Mouse (Mus musculus) heart, embryonic 10.5 days (tissue): ENCODE data around the gene Mgat3. TPM values are rescaled to one million over a fixed set of nuclear protein-coding genes. Genes with fewer than 3 reads are reported as not detected.

ENCODE experiments used
- DNase-seq: peaks from one replicate; pipeline ENCODE4 v3.0.0-alpha.2; 2017; ENCODE audit warnings: low spot score
- H3K27ac ChIP-seq: fragments of 300-500 bp; sonication (generic); 2 replicates; pipeline ENCODE4 v1.5.1; 2016; ENCODE audit warnings: mild to moderate bottlenecking
- H3K27me3 ChIP-seq: fragments of 300-500 bp; sonication (generic); 2 replicates; pipeline ENCODE4 v1.6.1; 2016; ENCODE audit warnings: mild to moderate bottlenecking; ENCODE audit not compliant: poor library complexity, insufficient read depth, severe bottlenecking
- H3K36me3 ChIP-seq: fragments of 300-500 bp; sonication (generic); 2 replicates; pipeline ENCODE4 v1.6.1; 2016; ENCODE audit warnings: mild to moderate bottlenecking, moderate library complexity
- H3K4me1 ChIP-seq: fragments of 300-500 bp; sonication (generic); 2 replicates; pipeline ENCODE4 v1.6.1; 2016; ENCODE audit warnings: mild to moderate bottlenecking
- H3K4me3 ChIP-seq: fragments of 300-500 bp; sonication (generic); 2 replicates; pipeline ENCODE4 v1.5.1; 2016; ENCODE audit warnings: mild to moderate bottlenecking, moderate library complexity
- H3K9me3 ChIP-seq: fragments of 300-500 bp; sonication (generic); 2 replicates; pipeline ENCODE4 v1.6.1; 2016; ENCODE audit warnings: mild to moderate bottlenecking, moderate library complexity
- WGBS: fragments of 180-500 bp; shearing (Covaris S2); methylation state at CpG from one replicate; pipeline ENCODE4 v1.1.7; 2016; 5-methylcytosine and 5-hydroxymethylcytosine counted together
- polyA plus RNA-seq: library from polyadenylated mRNA; unstranded; fragments of >200 nt; fragmentation: Nextera tagmentation; extraction: Ambion mirVana; gene quantifications from 2 replicates; pipeline ENCODE4 v1.2.1, GENCODE M21; 2016

The Mgat3 gene
- polyA plus RNA-seq, 1 experiment from 2014 or later, result 2.8 TPM

- Histone ChIP-seq H3K36me3 (0 out of 2 replicates have a peak, but pooled peaks cover 2% of the 10 kb centered on the region), H3K4me3 (no peak overlapping the region), H3K27me3 (peaks cover 12% of the 10 kb centered on the region; the same call in 1 of the 2 replicates), H3K4me1 (peaks cover 19% of the 10 kb centered on the region; the same call in 1 of the 2 replicates), H3K27ac (no peak overlapping the region), H3K9me3 (no peaks in the 10 kb centered on the region)
- no peak for DNase-seq
- 66% methylated on average over 7 of the region's 7 CpGs for WGBS
These were observed 19.3 kb downstream of the Mgat3 start for GRCm38 (mm10) chr15:80192847-80193246.

GRCm38 (mm10) chr15:80199556-80199955, 26.0 kb downstream of the Mgat3 start:
- Histone ChIP-seq H3K4me3 (no peak overlapping the region), H3K36me3 (0 out of 2 replicates have a peak, but pooled peaks cover 2% of the 10 kb centered on the region), H3K27ac (no peak overlapping the region), H3K27me3 (no peaks in the 10 kb centered on the region), H3K4me1 (no peaks in the 10 kb centered on the region; the same call in 1 of the 2 replicates), H3K9me3 (no peaks in the 10 kb centered on the region)
- no peak for DNase-seq
- 83% methylated on average over 2 of the region's 2 CpGs for WGBS

GRCm38 (mm10) chr15:80202111-80202775, 28.7 kb downstream of the Mgat3 start:
- DNase-seq, result no peak
- WGBS, result 72% methylated on average over 6 of the region's 6 CpGs
- Histone ChIP-seq H3K27ac (no peak overlapping the region), H3K27me3 (no peaks in the 10 kb centered on the region), H3K36me3 (0 out of 2 replicates have a peak, but pooled peaks cover 1% of the 10 kb centered on the region), H3K9me3 (no peaks in the 10 kb centered on the region), H3K4me1 (no peaks in the 10 kb centered on the region; the same call in none of the 2 replicates), H3K4me3 (no peak overlapping the region)

- 31% methylated on average over 4 of the region's 4 CpGs for WGBS
- Histone ChIP-seq H3K27me3 (no peaks in the 10 kb centered on the region), H3K4me3 (no peak overlapping the region), H3K4me1 (no peaks in the 10 kb centered on the region; the same call in none of the 2 replicates), H3K36me3 (no peaks in the 10 kb centered on the region), H3K27ac (no peak overlapping the region), H3K9me3 (no peaks in the 10 kb centered on the region)
- no peak for DNase-seq
These were observed 29.9 kb downstream of the Mgat3 start for GRCm38 (mm10) chr15:80203406-80203805.

- Histone ChIP-seq H3K27ac (no peak overlapping the region), H3K36me3 (no peaks in the 10 kb centered on the region; the same call in none of the 2 replicates), H3K4me1 (no peaks in the 10 kb centered on the region; the same call in none of the 2 replicates), H3K9me3 (no peaks in the 10 kb centered on the region), H3K27me3 (no peaks in the 10 kb centered on the region), H3K4me3 (no peak overlapping the region)
- DNase-seq, result no peak
- WGBS, result 82% methylated on average over 3 of the region's 3 CpGs
These were observed 32.6 kb downstream of the Mgat3 start for GRCm38 (mm10) chr15:80206057-80206565.

GRCm38 (mm10) chr15:80208446-80208845, 34.9 kb downstream of the Mgat3 start:
- Histone ChIP-seq H3K27me3 (peaks cover 5% of the 10 kb centered on the region), H3K9me3 (no peaks in the 10 kb centered on the region), H3K36me3 (peaks cover 3% of the 10 kb centered on the region), H3K4me3 (no peak overlapping the region), H3K4me1 (no peaks in the 10 kb centered on the region; the same call in none of the 2 replicates), H3K27ac (no peak overlapping the region)
- DNase-seq, result no peak
- WGBS, result 34% methylated on average over 4 of the region's 4 CpGs

GRCm38 (mm10) chr15:80213688-80214087, 40.2 kb downstream of the Mgat3 start:
- no peaks in the 10 kb centered on the region for H3K9me3 ChIP-seq
- H3K4me1 ChIP-seq, result no peaks in the 10 kb centered on the region
- H3K4me3 ChIP-seq, result no peak overlapping the region
- H3K27me3 ChIP-seq, result peaks cover 5% of the 10 kb centered on the region
- peaks cover 3% of the 10 kb centered on the region for H3K36me3 ChIP-seq
- DNase-seq, result no peak
- H3K27ac ChIP-seq, result no peak overlapping the region

GRCm38 (mm10) chr15:80215716-80216479, 42.4 kb downstream of the Mgat3 start:
- DNase-seq, result no peak
- H3K36me3 ChIP-seq, result peaks cover 3% of the 10 kb centered on the region
- 14% methylated on average over 10 of the region's 10 CpGs for WGBS

GRCm38 (mm10) chr15:80216480-80216820, 42.9 kb downstream of the Mgat3 start:
- WGBS, result 56% methylated on average over 9 of the region's 9 CpGs
- Histone ChIP-seq H3K9me3 (no peaks in the 10 kb centered on the region), H3K27me3 (peaks cover 5% of the 10 kb centered on the region), H3K4me1 (peaks cover 10% of the 10 kb centered on the region), H3K4me3 (no peak overlapping the region), H3K27ac (no peak overlapping the region), H3K36me3 (0 out of 2 replicates have a peak, but pooled peaks cover 3% of the 10 kb centered on the region)
- DNase-seq, result no peak

More at GRCm38 (mm10) chr15:80215716-80216479, 42.4 kb downstream of the Mgat3 start:
- Histone ChIP-seq H3K27ac (no peak overlapping the region), H3K4me1 (peaks cover 10% of the 10 kb centered on the region), H3K4me3 (no peak overlapping the region), H3K27me3 (peaks cover 5% of the 10 kb centered on the region), H3K9me3 (no peaks in the 10 kb centered on the region)

GRCm38 (mm10) chr15:80217476-80217875, 44.0 kb downstream of the Mgat3 start:
- peaks cover under 1% of the 10 kb centered on the region; the same call in 1 of the 2 replicates for H3K27me3 ChIP-seq
- WGBS, result 81% methylated on average over 10 of the region's 10 CpGs
- peaks cover 10% of the 10 kb centered on the region for H3K4me1 ChIP-seq
- H3K4me3 ChIP-seq, result no peak overlapping the region
- H3K36me3 ChIP-seq, result no peaks in the 10 kb centered on the region
- DNase-seq, result no peak
- H3K27ac ChIP-seq, result no peak overlapping the region
- no peaks in the 10 kb centered on the region for H3K9me3 ChIP-seq

- 30% methylated on average over 14 of the region's 14 CpGs for WGBS
- H3K27ac ChIP-seq, result peak overlapping the region; percentile 74
These were observed 45.7 kb downstream of the Mgat3 start for GRCm38 (mm10) chr15:80219211-80219610.

GRCm38 (mm10) chr15:80219705-80220657, 46.5 kb downstream of the Mgat3 start:
- Histone ChIP-seq H3K4me3 (peak overlapping the region; percentile 29; the same call in 1 of the 2 replicates), H3K9me3 (no peaks in the 10 kb centered on the region), H3K4me1 (peaks cover 20% of the 10 kb centered on the region), H3K27me3 (no peaks in the 10 kb centered on the region), H3K36me3 (no peaks in the 10 kb centered on the region), H3K27ac (peak overlapping the region; percentile 74)
- no peak for DNase-seq
- WGBS, result 55% methylated on average over 4 of the region's 4 CpGs

More at GRCm38 (mm10) chr15:80219211-80219610, 45.7 kb downstream of the Mgat3 start:
- DNase-seq, result peak; percentile 81
- Histone ChIP-seq H3K27me3 (no peaks in the 10 kb centered on the region), H3K4me3 (peak overlapping the region; percentile 29; the same call in 1 of the 2 replicates), H3K36me3 (no peaks in the 10 kb centered on the region), H3K9me3 (no peaks in the 10 kb centered on the region), H3K4me1 (peaks cover 20% of the 10 kb centered on the region)
